Mouse (Mus musculus) c-Kit-positive CD71-positive TER-119-positive erythroid progenitor cells, embryonic 14.5 days (primary cell): ENCODE results near the gene Ephb2.

Source experiments
- DNase-seq: peaks from one replicate; pipeline ENCODE4 v3.0.0-alpha.2; 2013; ENCODE audit warnings: low spot score

The Ephb2 gene

GRCm38 (mm10) chr4:136801463-136801862, 34.3 kb downstream of the Ephb2 start:
- DNase-seq, result no peak

DNA sequence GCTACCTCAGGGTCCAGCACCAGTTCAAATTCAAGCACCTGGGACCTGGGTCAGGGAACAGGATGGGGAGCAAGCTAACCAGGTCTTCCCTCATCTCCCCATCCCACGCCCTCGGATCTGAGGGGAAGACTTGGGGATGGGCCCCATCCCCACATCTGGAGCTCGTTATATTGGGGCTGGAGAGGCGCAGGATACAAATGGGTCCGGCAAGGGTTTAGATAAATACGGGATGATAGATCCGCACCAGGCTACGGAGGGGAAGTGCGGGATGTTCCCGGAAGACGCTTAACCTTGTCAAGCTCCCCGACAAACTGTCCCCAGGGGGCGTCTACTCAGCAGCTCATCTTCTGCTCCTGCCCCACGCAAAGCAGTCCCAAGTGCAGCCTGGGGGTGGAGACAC, 35.4 kb downstream of the Ephb2 start:
- no peak for DNase-seq

GRCm38 (mm10) chr4:136797677-136798569, 37.9 kb downstream of the Ephb2 start:
- no peak for DNase-seq

GRCm38 (mm10) chr4:136793320-136793719, 42.5 kb downstream of the Ephb2 start:
- DNase-seq, result no peak

DNA sequence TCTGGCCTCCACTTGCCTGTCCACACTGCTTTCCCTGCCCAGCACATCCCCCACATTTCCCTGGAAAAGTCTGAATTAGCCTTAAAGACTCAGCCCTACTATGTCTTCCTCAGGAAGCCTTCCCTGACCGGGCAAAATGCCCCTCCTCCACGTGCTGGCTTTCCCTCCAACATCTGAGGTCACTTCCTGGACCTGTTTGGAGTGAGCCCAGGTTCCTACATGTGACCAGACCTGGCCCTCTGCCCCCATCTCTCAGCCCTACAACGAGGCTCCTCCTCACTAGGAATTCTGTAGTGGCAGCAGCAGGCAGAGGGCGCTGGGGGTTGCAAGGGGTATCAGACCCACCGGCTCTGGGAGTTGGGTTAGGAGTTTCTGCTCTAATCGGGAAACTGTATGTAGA, 46.0 kb downstream of the Ephb2 start:
- no peak for DNase-seq

GRCm38 (mm10) chr4:136787357-136787756, 48.4 kb downstream of the Ephb2 start:
- DNase-seq, result no peak

- no peak for DNase-seq
Measured at GRCm38 (mm10) chr4:136786453-136787276, 49.1 kb downstream of the Ephb2 start.

DNA sequence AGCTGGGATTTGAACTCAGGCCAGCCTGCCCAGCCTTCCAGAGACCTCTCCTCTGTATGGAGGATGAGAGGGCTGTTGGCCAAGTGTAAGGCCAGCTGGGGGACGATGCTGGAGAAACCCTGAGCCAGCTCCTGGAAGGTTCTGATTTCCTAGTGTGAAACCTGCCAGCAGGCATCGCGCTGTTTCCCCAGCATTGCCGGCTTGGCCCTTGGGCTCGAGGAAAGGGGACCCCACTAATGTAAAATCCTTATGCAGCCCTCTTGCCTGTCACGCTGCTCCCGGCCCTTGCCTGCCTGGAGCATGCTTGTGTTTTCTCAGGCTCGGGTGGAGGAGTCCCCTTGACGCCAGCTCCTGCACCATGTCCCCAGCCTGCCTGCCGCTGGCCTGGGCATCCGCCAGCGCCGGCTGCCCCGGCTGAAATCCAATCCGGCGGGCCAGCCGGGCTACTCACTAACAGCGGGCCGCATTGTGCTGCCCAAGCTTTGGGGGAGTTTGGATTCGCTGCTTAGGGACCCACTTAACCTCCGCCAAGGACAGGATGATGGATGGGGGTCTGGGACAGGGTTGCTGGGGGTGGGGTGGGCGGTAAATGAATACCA, 52.1 kb downstream of the Ephb2 start:
- DNase-seq, result no peak

GRCm38 (mm10) chr4:136782579-136782925, 53.2 kb downstream of the Ephb2 start:
- no peak for DNase-seq

- no peak for DNase-seq
Measured at GRCm38 (mm10) chr4:136781868-136782578, 53.8 kb downstream of the Ephb2 start.

- DNase-seq, result no peak
Measured at GRCm38 (mm10) chr4:136780201-136780895, 55.4 kb downstream of the Ephb2 start.

DNA sequence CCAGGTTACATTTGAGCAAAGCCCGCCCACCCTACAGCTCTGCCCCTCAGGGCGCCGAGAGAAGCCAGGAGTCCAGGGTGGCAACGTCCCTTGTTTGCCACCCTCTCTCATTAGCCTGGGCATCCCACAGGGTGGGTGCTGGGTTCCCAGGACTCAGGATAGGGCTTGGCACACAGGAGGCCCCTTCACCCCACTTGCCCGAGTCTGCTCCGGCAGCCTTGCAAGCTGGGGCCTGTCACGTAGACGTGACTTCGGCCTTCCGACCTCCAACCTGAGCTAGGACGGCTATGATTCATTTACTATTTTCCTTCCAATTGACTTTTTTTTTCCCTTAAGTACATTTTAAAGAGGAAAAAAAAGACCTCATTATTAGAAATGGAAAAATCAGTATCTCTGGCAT, 56.6 kb downstream of the Ephb2 start:
- no peak for DNase-seq

- DNase-seq, result no peak
Measured at GRCm38 (mm10) chr4:136776471-136776892, 59.3 kb downstream of the Ephb2 start.

DNA sequence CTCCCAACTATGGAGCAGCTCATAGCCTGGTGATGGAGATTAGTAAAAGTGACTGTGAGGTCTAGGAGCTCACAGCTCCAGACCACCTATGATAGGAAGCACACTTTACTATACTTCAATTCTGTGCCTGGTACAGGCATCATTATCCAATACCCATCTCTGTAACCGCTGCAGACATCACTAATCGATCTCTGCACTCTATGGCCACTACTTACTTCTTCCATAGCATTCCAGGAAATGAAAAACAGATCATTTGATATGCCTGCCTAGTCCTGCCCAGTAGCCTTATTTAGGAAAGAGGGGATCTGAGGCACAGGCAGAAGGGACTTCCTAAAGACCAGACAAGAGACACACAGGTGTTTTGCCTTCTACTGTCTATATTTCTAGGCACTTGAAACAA, 59.9 kb downstream of the Ephb2 start:
- DNase-seq, result no peak

GRCm38 (mm10) chr4:136774201-136774600, 61.6 kb downstream of the Ephb2 start:
- no peak for DNase-seq

DNA sequence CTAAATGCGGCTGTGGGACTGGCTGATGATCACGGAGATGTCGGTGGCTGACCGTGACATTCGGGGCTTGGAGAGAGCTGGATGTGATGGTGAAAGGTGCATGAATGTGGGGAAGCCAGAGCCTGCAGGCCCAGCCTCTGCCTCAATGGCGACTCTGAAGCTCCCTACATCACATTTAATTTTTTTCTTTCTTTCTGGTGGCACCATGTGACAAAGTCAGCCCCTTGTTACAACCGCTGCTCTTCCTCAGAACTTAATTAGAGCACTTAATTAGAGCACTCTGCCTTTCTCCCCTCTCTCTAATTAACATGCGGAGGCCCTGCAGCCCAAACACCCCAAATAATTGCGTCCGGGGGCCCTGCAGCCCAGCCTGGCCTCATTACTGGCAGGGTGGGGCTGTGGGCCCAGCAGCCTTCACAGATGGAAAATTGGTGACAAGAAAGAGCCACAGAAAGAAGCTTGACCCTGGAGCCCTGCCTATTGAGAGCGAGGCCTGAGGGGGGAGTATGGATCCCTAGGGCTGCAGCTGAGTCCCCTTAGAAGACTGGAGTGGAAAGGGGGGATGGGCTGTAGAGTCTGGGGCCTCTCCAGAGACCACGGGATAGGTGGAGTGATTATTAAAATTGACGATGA, 62.7 kb downstream of the Ephb2 start:
- no peak for DNase-seq

GRCm38 (mm10) chr4:136772318-136772717, 63.5 kb downstream of the Ephb2 start:
- DNase-seq, result no peak

- DNase-seq, result no peak
Measured at GRCm38 (mm10) chr4:136770718-136771117, 65.1 kb downstream of the Ephb2 start.

DNA sequence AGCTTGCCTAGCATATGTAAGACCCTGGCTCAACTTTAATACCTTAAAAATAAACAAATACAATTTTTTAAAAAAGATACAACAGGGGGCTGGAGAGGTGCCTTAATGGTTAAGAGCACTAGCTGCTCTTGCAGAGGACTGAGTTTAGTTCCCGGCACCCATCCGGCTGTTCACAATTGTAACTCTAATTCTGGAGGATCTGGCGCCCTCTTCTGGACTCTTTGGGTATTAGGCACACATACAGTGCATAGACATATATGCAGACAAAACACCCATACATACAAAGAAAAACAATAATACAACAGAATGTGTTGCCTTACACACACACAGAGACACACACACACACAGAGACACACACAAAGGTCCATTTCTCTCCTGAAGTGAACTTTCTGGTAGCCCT, 67.3 kb downstream of the Ephb2 start:
- no peak for DNase-seq

DNA sequence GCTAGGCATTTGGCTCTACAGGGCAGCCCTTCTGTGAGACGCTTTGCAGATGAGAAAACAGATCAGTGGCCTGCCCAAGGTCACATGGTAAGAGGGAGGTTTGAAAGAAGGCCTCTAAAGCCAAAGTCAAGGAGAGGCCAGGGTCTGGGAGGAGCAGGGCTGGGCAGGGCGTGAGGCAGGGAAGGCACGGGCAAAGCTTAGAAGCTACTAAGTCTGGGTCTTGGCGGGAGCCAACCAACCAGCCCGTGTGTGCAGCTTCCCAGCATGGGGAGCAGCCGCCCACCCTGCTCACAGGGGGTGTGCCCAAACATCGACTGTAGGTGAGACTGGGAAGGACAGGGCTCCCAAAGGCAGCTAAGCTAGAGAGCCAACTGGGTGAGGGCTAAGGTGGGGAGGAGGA, 70.7 kb downstream of the Ephb2 start:
- DNase-seq, result no peak

DNA sequence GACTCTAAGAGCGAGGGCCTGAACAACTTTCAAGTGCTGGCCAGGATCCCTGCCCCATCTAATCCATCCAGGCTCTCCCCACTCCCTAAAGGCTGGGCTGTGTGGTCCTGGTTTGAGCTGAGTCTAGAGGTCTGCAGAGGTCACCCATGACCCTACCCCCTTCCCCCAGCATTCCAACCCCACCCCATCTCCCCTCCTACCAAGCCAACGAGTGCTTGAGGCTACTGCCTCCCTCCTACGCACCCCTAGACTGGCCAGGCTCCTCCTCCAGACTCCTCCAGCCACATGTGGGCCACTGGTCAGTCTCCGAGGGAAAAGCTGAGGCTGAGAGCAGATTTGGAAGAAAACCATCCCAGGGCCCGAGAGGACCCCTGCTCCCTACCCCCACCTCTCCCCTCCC, 72.4 kb downstream of the Ephb2 start:
- DNase-seq, result no peak
